Mouse (Mus musculus): Measurements from ENCODE around the gene Lmf1.

- TF ChIP-seq POLR2A (IDR thresholded peaks at IDR 0.05; ENCODE audit: low read depth, low read length) (no peak), CTCF (IDR thresholded peaks at IDR 0.05; ENCODE audit: borderline replicate concordance, insufficient read depth, low read length) (no peak)
These were observed 84.4 kb downstream of the Lmf1 start for GRCm38 (mm10) chr17:25663213-25663835.

All from embryonic fibroblast, embryonic 13.5 days (primary cell).